Mouse (Mus musculus): ENCODE measurements around the gene Zfp341.

The Zfp341 gene

GRCm38 (mm10) chr2:154586405-154586804, 26.7 kb upstream of the Zfp341 start:
- DNase-seq (ENCODE audit: low read depth, low spot score): no peak

GRCm38 (mm10) chr2:154589051-154589450, 24.0 kb upstream of the Zfp341 start:
- no peak for DNase-seq (ENCODE audit: low read depth, low spot score)

- DNase-seq (ENCODE audit: low read depth, low spot score): no peak
Observed at GRCm38 (mm10) chr2:154591239-154591638, 21.9 kb upstream of the Zfp341 start.

- DNase-seq (ENCODE audit: low read depth, low spot score): no peak
Observed at GRCm38 (mm10) chr2:154593025-154593424, 20.1 kb upstream of the Zfp341 start.

GRCm38 (mm10) chr2:154595775-154596174, 17.3 kb upstream of the Zfp341 start:
- no peak for DNase-seq (ENCODE audit: low read depth, low spot score)

- no peak for DNase-seq (ENCODE audit: low read depth, low spot score)
Observed at GRCm38 (mm10) chr2:154597399-154597798, 15.7 kb upstream of the Zfp341 start.

- DNase-seq (ENCODE audit: low read depth, low spot score): no peak
Observed at GRCm38 (mm10) chr2:154600586-154600985, 12.5 kb upstream of the Zfp341 start.

- no peak for DNase-seq (ENCODE audit: low read depth, low spot score)
Observed at GRCm38 (mm10) chr2:154601324-154601723, 11.8 kb upstream of the Zfp341 start.

- DNase-seq (ENCODE audit: low read depth, low spot score): no peak
Observed at GRCm38 (mm10) chr2:154603007-154603637, 10.0 kb upstream of the Zfp341 start.

- DNase-seq (ENCODE audit: low read depth, low spot score): peak; percentile 99
Observed at GRCm38 (mm10) chr2:154603638-154604153, 9.4 kb upstream of the Zfp341 start, which contains the start of gene Pxmp4. Gene Pxmp4 (minus strand): TSS chr2:154603708.

- DNase-seq (ENCODE audit: low read depth, low spot score): no peak
Observed at GRCm38 (mm10) chr2:154604156-154604555, 8.9 kb upstream of the Zfp341 start.

GRCm38 (mm10) chr2:154606965-154607364, 6.1 kb upstream of the Zfp341 start:
- DNase-seq (ENCODE audit: low read depth, low spot score): no peak

GRCm38 (mm10) chr2:154609050-154609767, 3.9 kb upstream of the Zfp341 start:
- DNase-seq (ENCODE audit: low read depth, low spot score): no peak

- DNase-seq (ENCODE audit: low read depth, low spot score): peak; percentile 15
Observed at GRCm38 (mm10) chr2:154614841-154615576, 1.9 kb downstream of the Zfp341 start.

- DNase-seq (ENCODE audit: low read depth, low spot score): no peak
Observed at GRCm38 (mm10) chr2:154615674-154616073, 2.6 kb downstream of the Zfp341 start.

GRCm38 (mm10) chr2:154617061-154617460, 4.0 kb downstream of the Zfp341 start:
- no peak for DNase-seq (ENCODE audit: low read depth, low spot score)

GRCm38 (mm10) chr2:154621684-154622083, 8.6 kb downstream of the Zfp341 start:
- DNase-seq (ENCODE audit: low read depth, low spot score): no peak

- no peak for DNase-seq (ENCODE audit: low read depth, low spot score)
Observed at GRCm38 (mm10) chr2:154624137-154624536, 11.0 kb downstream of the Zfp341 start.

GRCm38 (mm10) chr2:154630531-154630930, 17.4 kb downstream of the Zfp341 start:
- DNase-seq (ENCODE audit: low read depth, low spot score): no peak

- DNase-seq (ENCODE audit: low read depth, low spot score): no peak
Observed at GRCm38 (mm10) chr2:154632203-154632780, 19.2 kb downstream of the Zfp341 start.

- no peak for DNase-seq (ENCODE audit: low read depth, low spot score)
Observed at GRCm38 (mm10) chr2:154633039-154633742, 20.1 kb downstream of the Zfp341 start.
